Mouse (Mus musculus): ENCODE measurements at regions not wholly inside any gene's neighbourhood (a gene's known extent, or its start where the extent isn't known, plus 50 kb on each side); places are given as distances from the start of the nearest gene placed in this dataset.

DNA sequence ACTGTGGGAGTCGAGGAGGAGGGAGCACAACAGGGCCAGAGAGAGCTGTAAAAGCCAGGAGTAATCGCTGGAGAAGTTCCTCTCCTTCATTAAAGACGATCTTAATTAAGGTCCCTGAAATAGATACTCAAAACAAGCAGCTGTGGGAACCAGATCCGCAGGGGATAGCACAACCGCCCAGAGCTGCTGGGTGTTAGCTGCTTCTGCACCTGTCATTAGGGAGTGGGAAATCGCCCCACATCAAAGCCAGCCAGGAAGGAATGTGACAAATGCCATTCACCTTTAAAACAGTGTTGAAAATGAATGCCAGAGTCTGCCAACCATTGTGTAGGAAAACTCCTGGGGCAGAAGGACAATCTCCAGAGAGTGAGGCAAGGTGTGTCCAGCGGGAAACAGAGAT is 112.5 kb downstream of the Cyp26b1 start:
- Histone ChIP-seq H3K4me1 (ENCODE audit: control insufficient read depth, low read depth, low read length) (no peaks in the 10 kb centered on the region), H3K27ac (ENCODE audit: low read length) (no peak overlapping the region), H3K9ac (ENCODE audit: low read depth, low read length) (no peak overlapping the region), H3K4me3 (ENCODE audit: low read depth, low read length) (no peak overlapping the region), H3K4me2 (ENCODE audit: low read depth, low read length) (no peak overlapping the region), H3K36me3 (ENCODE audit: control insufficient read depth, insufficient read depth) (no peaks in the 10 kb centered on the region), H3K9me3 (replicated peaks; ENCODE audit: control insufficient read depth, low read length) (no peaks in the 10 kb centered on the region), H3K27me3 (ENCODE audit: control insufficient read depth, insufficient read depth, low read depth, low read length) (no peaks in the 10 kb centered on the region)
- ATAC-seq (ENCODE audit: low read depth) = no peak
- 33% methylated on average over 7 of the region's 7 CpGs for WGBS (ENCODE audit: insufficient replicate concordance)

DNA sequence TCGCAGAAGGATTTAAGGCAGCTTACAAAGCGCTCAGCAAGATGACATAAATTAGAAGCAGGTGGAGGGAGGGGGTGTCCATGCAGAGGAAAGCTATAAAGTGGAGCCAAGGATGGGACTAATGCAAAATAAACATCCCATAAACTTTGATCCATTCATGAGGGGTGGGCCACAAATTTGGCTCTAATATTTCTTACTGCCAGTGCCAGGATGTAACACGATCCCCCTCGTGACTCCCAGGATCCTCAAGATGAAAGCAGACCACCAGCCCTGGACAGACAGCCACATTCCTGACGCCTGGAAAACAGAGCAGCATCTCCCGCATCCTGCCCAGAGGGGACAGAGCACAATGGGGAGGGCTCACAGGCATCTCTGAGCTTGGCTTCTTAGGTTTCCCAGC is 116.6 kb downstream of the Cyp26b1 start:
- Histone ChIP-seq H3K27me3 (ENCODE audit: control insufficient read depth, insufficient read depth, low read depth, low read length) (no peaks in the 10 kb centered on the region), H3K4me2 (ENCODE audit: low read depth, low read length) (no peak overlapping the region), H3K36me3 (ENCODE audit: control insufficient read depth, insufficient read depth) (no peaks in the 10 kb centered on the region), H3K27ac (ENCODE audit: low read length) (no peak overlapping the region), H3K9me3 (replicated peaks; ENCODE audit: control insufficient read depth, low read length) (no peaks in the 10 kb centered on the region), H3K4me3 (ENCODE audit: low read depth, low read length) (no peak overlapping the region), H3K9ac (ENCODE audit: low read depth, low read length) (no peak overlapping the region), H3K4me1 (ENCODE audit: control insufficient read depth, low read depth, low read length) (no peaks in the 10 kb centered on the region)
- WGBS (ENCODE audit: insufficient replicate concordance) = 51% methylated on average over 6 of the region's 6 CpGs
- ATAC-seq (ENCODE audit: low read depth) = no peak

DNA sequence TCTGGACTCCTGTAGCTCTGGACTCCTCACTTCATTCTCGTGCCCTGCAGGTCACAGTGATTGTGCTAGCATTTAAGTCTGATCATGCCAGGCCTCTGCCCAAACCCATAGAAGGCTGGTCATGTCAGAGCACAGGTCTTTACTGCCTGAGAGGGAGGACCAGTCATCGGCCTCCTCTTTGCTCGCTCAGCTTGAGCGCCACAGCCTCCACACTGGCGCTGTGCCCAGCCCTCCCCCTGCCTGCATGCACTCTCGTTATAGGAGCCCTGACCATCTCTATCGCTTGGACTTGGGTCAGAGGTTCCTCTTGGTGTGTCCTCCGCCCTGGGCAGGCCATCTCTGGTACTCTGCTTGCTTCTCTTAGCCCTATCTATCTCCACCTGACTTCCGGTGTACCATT is 117.2 kb downstream of the Cyp26b1 start:
- ATAC-seq (ENCODE audit: low read depth) = no peak
- Histone ChIP-seq H3K4me1 (ENCODE audit: control insufficient read depth, low read depth, low read length) (no peaks in the 10 kb centered on the region), H3K27ac (ENCODE audit: low read length) (no peak overlapping the region), H3K27me3 (ENCODE audit: control insufficient read depth, insufficient read depth, low read depth, low read length) (no peaks in the 10 kb centered on the region), H3K9me3 (replicated peaks; ENCODE audit: control insufficient read depth, low read length) (no peaks in the 10 kb centered on the region), H3K36me3 (ENCODE audit: control insufficient read depth, insufficient read depth) (no peaks in the 10 kb centered on the region), H3K4me2 (ENCODE audit: low read depth, low read length) (no peak overlapping the region), H3K4me3 (ENCODE audit: low read depth, low read length) (no peak overlapping the region), H3K9ac (ENCODE audit: low read depth, low read length) (no peak overlapping the region)
- 40% methylated on average over 9 of the region's 9 CpGs for WGBS (ENCODE audit: insufficient replicate concordance)

DNA sequence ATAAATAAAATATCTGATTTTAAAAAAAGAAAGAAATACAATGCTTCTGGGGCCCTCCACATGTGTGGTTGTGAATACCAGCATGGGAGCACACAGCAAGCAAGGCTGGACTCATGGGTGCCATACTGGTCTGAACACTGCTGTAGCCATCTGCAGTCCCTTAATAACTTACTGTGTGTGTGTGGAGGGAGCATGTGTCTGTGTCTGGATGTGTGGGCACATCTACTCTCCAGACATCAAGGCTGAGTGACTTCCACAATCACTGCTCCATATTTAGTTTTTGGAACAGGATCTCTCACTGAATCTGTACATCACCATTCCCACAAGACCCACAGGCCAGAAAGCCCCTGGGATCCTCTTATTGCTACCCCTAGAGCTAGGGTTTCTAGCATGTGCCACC is 118.9 kb downstream of the Cyp26b1 start:
- Histone ChIP-seq H3K36me3 (ENCODE audit: control insufficient read depth, insufficient read depth) (no peaks in the 10 kb centered on the region), H3K9ac (ENCODE audit: low read depth, low read length) (no peak overlapping the region), H3K27me3 (ENCODE audit: control insufficient read depth, insufficient read depth, low read depth, low read length) (no peaks in the 10 kb centered on the region), H3K4me2 (ENCODE audit: low read depth, low read length) (no peak overlapping the region), H3K4me1 (ENCODE audit: control insufficient read depth, low read depth, low read length) (no peaks in the 10 kb centered on the region), H3K4me3 (ENCODE audit: low read depth, low read length) (no peak overlapping the region), H3K27ac (ENCODE audit: low read length) (no peak overlapping the region), H3K9me3 (replicated peaks; ENCODE audit: control insufficient read depth, low read length) (no peaks in the 10 kb centered on the region)
- no peak for ATAC-seq (ENCODE audit: low read depth)

DNA sequence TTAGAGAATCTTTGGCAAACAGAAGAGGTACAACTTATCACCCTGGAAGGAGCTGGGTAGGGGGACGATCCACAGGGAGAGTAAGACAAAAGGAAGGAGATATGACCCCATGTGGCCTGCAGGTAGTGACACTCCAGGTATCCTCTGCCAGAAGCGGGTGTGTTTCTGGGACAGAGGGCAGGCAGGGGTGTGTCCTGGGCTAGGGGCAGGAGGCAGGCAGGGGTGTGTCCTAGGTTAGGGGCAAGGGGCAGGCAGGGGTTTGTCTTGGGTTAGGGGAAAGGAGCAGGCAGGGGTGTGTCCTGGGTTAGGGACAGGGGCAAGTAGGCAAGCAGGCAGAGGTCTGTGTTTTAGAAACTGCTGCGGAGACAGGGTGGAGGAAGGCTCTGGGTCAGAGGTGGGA is 120.5 kb downstream of the Cyp26b1 start:
- 48% methylated on average over 3 of the region's 3 CpGs for WGBS (ENCODE audit: insufficient replicate concordance)
- H3K9ac ChIP-seq (ENCODE audit: low read depth, low read length) = no peak overlapping the region
- ATAC-seq (ENCODE audit: low read depth) = no peak

DNA sequence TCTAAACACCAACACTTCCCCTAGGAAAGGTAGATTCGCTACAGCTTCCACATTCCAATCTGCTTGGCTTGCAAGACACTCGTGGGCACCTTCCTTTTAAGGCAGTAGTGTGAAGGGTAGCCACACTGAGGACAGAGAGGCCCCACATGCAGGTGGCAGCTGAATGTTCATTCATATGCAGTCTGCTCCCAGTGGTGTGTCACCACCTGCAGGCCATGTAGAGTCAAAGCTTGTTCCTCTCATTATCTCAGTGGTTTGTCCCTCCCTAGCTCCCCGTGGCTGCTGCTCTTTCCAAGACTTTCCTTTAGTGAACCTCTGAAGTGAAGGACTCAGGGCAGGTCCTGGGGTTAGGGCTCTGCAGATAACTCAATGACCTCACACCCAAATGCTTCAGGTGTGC is 121.4 kb downstream of the Cyp26b1 start:
- 14% methylated on average over 3 of the region's 3 CpGs for WGBS (ENCODE audit: insufficient replicate concordance)
- no peak for ATAC-seq (ENCODE audit: low read depth)
- Histone ChIP-seq H3K4me1 (ENCODE audit: control insufficient read depth, low read depth, low read length) (no peaks in the 10 kb centered on the region), H3K9me3 (replicated peaks; ENCODE audit: control insufficient read depth, low read length) (no peaks in the 10 kb centered on the region), H3K27ac (ENCODE audit: low read length) (no peak overlapping the region), H3K36me3 (ENCODE audit: control insufficient read depth, insufficient read depth) (no peaks in the 10 kb centered on the region), H3K9ac (ENCODE audit: low read depth, low read length) (no peak overlapping the region), H3K4me3 (ENCODE audit: low read depth, low read length) (no peak overlapping the region), H3K4me2 (ENCODE audit: low read depth, low read length) (no peak overlapping the region), H3K27me3 (ENCODE audit: control insufficient read depth, insufficient read depth, low read depth, low read length) (no peaks in the 10 kb centered on the region)

More for the DNA sequence above, 120.5 kb downstream of the Cyp26b1 start:
- Histone ChIP-seq H3K36me3 (ENCODE audit: control insufficient read depth, insufficient read depth) (no peaks in the 10 kb centered on the region), H3K9me3 (replicated peaks; ENCODE audit: control insufficient read depth, low read length) (no peaks in the 10 kb centered on the region), H3K27ac (ENCODE audit: low read length) (no peak overlapping the region), H3K4me1 (ENCODE audit: control insufficient read depth, low read depth, low read length) (no peaks in the 10 kb centered on the region), H3K4me3 (ENCODE audit: low read depth, low read length) (no peak overlapping the region), H3K27me3 (ENCODE audit: control insufficient read depth, insufficient read depth, low read depth, low read length) (no peaks in the 10 kb centered on the region), H3K4me2 (ENCODE audit: low read depth, low read length) (no peak overlapping the region)

DNA sequence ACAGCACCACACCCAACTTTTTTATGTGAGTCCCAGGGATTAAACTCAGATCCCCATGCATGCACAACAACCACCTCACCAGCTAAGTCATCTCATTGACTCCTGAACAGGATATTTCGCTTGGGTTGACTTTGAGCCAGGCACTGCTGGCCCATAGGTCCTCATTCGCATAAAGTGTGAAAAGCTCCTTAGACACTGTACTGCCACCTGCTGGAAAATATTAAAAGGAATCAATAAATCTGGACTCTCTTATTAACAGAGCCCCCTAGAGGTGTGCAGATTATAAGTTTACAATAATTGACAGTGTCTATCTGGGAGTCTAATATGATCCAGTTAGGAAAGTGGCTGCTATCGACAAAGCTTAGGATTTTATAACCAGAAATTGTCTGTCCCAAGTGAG is 126.4 kb downstream of the Cyp26b1 start:
- Histone ChIP-seq H3K4me3 (ENCODE audit: low read depth, low read length) (no peak overlapping the region), H3K27ac (ENCODE audit: low read length) (no peak overlapping the region), H3K4me1 (ENCODE audit: control insufficient read depth, low read depth, low read length) (no peaks in the 10 kb centered on the region; the same call in 1 of the 2 replicates), H3K9ac (ENCODE audit: low read depth, low read length) (no peak overlapping the region), H3K9me3 (replicated peaks; ENCODE audit: control insufficient read depth, low read length) (no peaks in the 10 kb centered on the region), H3K27me3 (ENCODE audit: control insufficient read depth, insufficient read depth, low read depth, low read length) (no peaks in the 10 kb centered on the region), H3K4me2 (ENCODE audit: low read depth, low read length) (no peak overlapping the region), H3K36me3 (ENCODE audit: control insufficient read depth, insufficient read depth) (no peaks in the 10 kb centered on the region)
- ATAC-seq (ENCODE audit: low read depth) = no peak
- 64% methylated on average over 3 of the region's 3 CpGs for WGBS (ENCODE audit: insufficient replicate concordance)

DNA sequence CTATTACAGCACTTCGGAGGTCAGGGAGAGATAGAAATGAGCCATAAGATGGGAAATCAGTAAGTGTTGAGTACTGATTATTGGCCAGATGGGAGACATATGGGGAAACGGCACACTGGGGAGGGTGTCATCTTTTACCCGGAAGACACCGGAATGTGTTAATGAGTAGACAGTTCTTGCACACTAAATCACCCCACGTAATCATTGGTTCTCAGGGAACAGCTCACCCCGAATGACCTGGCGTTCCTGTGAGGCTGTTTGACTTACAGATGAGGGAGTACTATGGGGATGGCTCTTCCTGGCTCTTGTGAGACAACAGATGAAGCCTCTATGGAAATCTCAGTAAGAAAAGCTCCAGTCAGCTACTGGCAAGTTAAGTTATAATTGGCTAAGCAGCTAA is 127.5 kb downstream of the Cyp26b1 start:
- H3K4me3 ChIP-seq (ENCODE audit: low read depth, low read length) = no peak overlapping the region
- H3K4me2 ChIP-seq (ENCODE audit: low read depth, low read length) = no peak overlapping the region
- no peaks in the 10 kb centered on the region; the same call in 1 of the 2 replicates for H3K4me1 ChIP-seq (ENCODE audit: control insufficient read depth, low read depth, low read length)
- H3K27ac ChIP-seq (ENCODE audit: low read length) = no peak overlapping the region
- H3K27me3 ChIP-seq (ENCODE audit: control insufficient read depth, insufficient read depth, low read depth, low read length) = no peaks in the 10 kb centered on the region
- 70% methylated on average over 7 of the region's 7 CpGs for WGBS (ENCODE audit: insufficient replicate concordance)
- ATAC-seq (ENCODE audit: low read depth) = no peak
- H3K9me3 ChIP-seq (replicated peaks; ENCODE audit: control insufficient read depth, low read length) = no peaks in the 10 kb centered on the region
- no peak overlapping the region for H3K9ac ChIP-seq (ENCODE audit: low read depth, low read length)
- H3K36me3 ChIP-seq (ENCODE audit: control insufficient read depth, insufficient read depth) = no peaks in the 10 kb centered on the region

DNA sequence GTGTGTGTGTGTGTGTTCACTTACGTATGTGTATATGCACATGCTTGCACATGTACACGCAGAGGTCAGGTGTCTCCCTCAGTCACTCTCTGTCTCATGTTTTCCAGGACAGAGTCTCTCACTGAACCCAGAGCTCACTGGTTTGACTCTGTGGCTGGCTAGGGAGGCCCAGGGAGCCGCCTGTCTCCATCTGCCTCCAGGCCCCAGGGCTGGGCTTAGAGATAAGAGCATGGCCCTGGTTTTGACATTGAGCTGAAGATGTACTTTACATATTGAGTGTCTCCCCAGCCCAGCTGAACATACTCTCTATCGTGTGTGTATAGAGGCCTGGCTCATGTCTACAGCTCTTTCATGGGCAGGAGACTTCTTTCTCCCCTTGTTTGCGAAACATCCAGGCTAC is 128.1 kb downstream of the Cyp26b1 start:
- no peak overlapping the region for H3K4me2 ChIP-seq (ENCODE audit: low read depth, low read length)
- no peaks in the 10 kb centered on the region for H3K27me3 ChIP-seq (ENCODE audit: control insufficient read depth, insufficient read depth, low read depth, low read length)
- no peaks in the 10 kb centered on the region for H3K9me3 ChIP-seq (replicated peaks; ENCODE audit: control insufficient read depth, low read length)
- no peaks in the 10 kb centered on the region for H3K36me3 ChIP-seq (ENCODE audit: control insufficient read depth, insufficient read depth)
- H3K9ac ChIP-seq (ENCODE audit: low read depth, low read length) = no peak overlapping the region
- WGBS (ENCODE audit: insufficient replicate concordance) = 41% methylated on average over 5 of the region's 5 CpGs
- no peak overlapping the region for H3K27ac ChIP-seq (ENCODE audit: low read length)
- ATAC-seq (ENCODE audit: low read depth) = peak; percentile 87
- H3K4me1 ChIP-seq (ENCODE audit: control insufficient read depth, low read depth, low read length) = no peaks in the 10 kb centered on the region; the same call in 1 of the 2 replicates
- no peak overlapping the region for H3K4me3 ChIP-seq (ENCODE audit: low read depth, low read length)
